Mouse (Mus musculus) ES-E14 (cell line): ENCODE results near the gene Shroom3. TPM values are rescaled to one million over a fixed set of nuclear protein-coding genes. Genes with fewer than 3 reads are reported as not detected.
A peak's percentile ranks its signal among the peaks of the same experiment; 100 is the strongest.

Experiments used
- DNase-seq: peaks from one replicate; pipeline ENCODE4 v3.0.0-alpha.2; 2013; ENCODE audit warnings: low read depth, low spot score
- H3K27ac ChIP-seq: 2 replicates; pipeline ENCODE4 v1.5.1; 2012; ENCODE audit warnings: low read depth, mild to moderate bottlenecking, low read length, moderate library complexity, mixed read lengths; ENCODE audit not compliant: poor library complexity, insufficient read depth, severe bottlenecking
- H3K36me3 ChIP-seq: 2 replicates; pipeline ENCODE4 v1.6.1; 2012; ENCODE audit warnings: mild to moderate bottlenecking, low read length, moderate library complexity, mixed read lengths; ENCODE audit not compliant: control insufficient read depth, poor library complexity, insufficient read depth, severe bottlenecking
- H3K4me1 ChIP-seq, 2 experiments: fragments of 150-350 bp in 1 of 2; sonication (generic) in 1 of 2; 2 replicates each; pipeline ENCODE4 v1.6.1; 2012; ENCODE audit warnings: low read length in 2 of 2, mild to moderate bottlenecking in 1 of 2, mixed read lengths in 1 of 2; ENCODE audit not compliant: control insufficient read depth in 2 of 2, insufficient read depth in 2 of 2, poor library complexity in 1 of 2
- H3K4me3 ChIP-seq, 2 experiments: fragments of 150-350 bp in 1 of 2; sonication (generic) in 1 of 2; 2 replicates each; pipeline ENCODE4 v1.5.1; 2012; ENCODE audit warnings: low read length in 2 of 2, low read depth in 1 of 2, mild to moderate bottlenecking in 1 of 2, mixed read lengths in 1 of 2; ENCODE audit not compliant: insufficient read depth in 1 of 2, poor library complexity in 1 of 2, severe bottlenecking in 1 of 2
- H3K9ac ChIP-seq: 2 replicates; pipeline ENCODE4 v1.6.1; 2012; ENCODE audit warnings: low read depth, mild to moderate bottlenecking, low read length, mixed read lengths; ENCODE audit not compliant: poor library complexity, insufficient read depth, severe bottlenecking
- H3K9me3 ChIP-seq: fragments of 150-350 bp; sonication (generic); 2 replicates; pipeline ENCODE4 v1.6.1; 2012; ENCODE audit warnings: low read depth, mild to moderate bottlenecking, low read length; ENCODE audit not compliant: control insufficient read depth, insufficient read depth
- CHD2 ChIP-seq: IDR thresholded peaks from 2 replicates; pipeline ENCODE4 v1.6.1; 2014; ENCODE audit warnings: mild to moderate bottlenecking, low read depth, low read length, inconsistent platforms
- HCFC1 ChIP-seq: IDR thresholded peaks from 2 replicates; pipeline ENCODE4 v1.6.1; 2012; ENCODE audit warnings: low read length, inconsistent platforms, borderline replicate concordance; ENCODE audit not compliant: insufficient read depth
- MAFK ChIP-seq: IDR thresholded peaks from 2 replicates; pipeline ENCODE4 v1.6.1; 2014; ENCODE audit warnings: mild to moderate bottlenecking, low read depth, low read length, inconsistent platforms; ENCODE audit not compliant: insufficient read depth
- ZC3H11A ChIP-seq: IDR thresholded peaks from 2 replicates; pipeline ENCODE4 v1.6.1; 2012; ENCODE audit warnings: low read depth, mild to moderate bottlenecking, inconsistent platforms, low read length, borderline replicate concordance
- ZNF384 ChIP-seq: IDR thresholded peaks from 2 replicates; pipeline ENCODE4 v1.6.1; 2012; ENCODE audit warnings: low read depth, low read length, inconsistent platforms
- in situ Hi-C, 2 experiments: fragments of 600-800 bp; cut with MboI; formaldehyde crosslinking; loops; one replicate each; pipeline ENCODE4 v1.15.1; 2025; ENCODE audit warnings: low sequenced_read_pairs in 2 of 2, inconsistent platforms in 1 of 2; ENCODE audit not compliant: unreplicated experiment in 2 of 2
- total RNA-seq: library from RNA; depleted of rRNA; stranded (reverse); fragments of 300-350 nt; gene quantifications from 2 replicates; pipeline ENCODE4 v1.2.3, GENCODE M21; 2012

Gene Shroom3
- total RNA-seq, 1 experiment = 34.1 TPM

- DNase-seq = no peak
- Histone ChIP-seq H3K4me1 (peaks cover 4 to 10% of the 10 kb centered on the region in 2 experiments; a peak in 3 of 4 replicates), H3K27ac (no peak overlapping the region), H3K4me3 (no peak overlapping the region), H3K9ac (no peak overlapping the region), H3K36me3 (no peaks in the 10 kb centered on the region), H3K9me3 (no peaks in the 10 kb centered on the region)
- TF ChIP-seq ZC3H11A = no peak
- TF ChIP-seq HCFC1 = no peak
- TF ChIP-seq CHD2 = no peak
- no peak for TF ChIP-seq MAFK
- TF ChIP-seq ZNF384 = no peak
- in situ Hi-C loops = no loop called here
These were observed 171.7 kb downstream of the Shroom3 start for GRCm38 (mm10) chr5:92854983-92855382.

DNA sequence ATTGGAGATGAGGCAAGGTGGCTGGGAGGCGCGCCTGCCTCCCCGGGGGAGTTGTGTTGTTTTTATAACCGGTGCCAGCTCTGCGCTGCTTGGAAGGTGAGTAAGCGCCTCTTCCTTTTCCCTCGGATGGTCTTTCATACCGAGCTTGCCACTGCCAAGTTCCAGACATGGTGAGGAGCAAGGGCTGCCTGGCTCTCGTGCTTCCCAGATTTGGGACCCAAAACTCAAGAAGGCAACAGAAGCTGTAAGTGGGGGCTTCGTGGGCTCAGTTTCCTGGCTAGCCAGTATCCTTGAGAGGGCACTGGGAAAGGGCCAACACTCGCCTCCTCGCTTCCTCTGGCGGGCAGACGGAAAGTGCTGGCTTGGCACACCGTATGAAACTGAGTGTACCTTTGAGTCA is 173.1 kb downstream of the Shroom3 start:
- peaks cover 4% of the 10 kb centered on the region in 2 experiments; a peak in 1 of 4 replicates for H3K4me1 ChIP-seq
- DNase-seq = no peak
- no peak for TF ChIP-seq ZC3H11A

GRCm38 (mm10) chr5:92857177-92857576 is 173.9 kb downstream of the Shroom3 start:
- H3K36me3 ChIP-seq = no peaks in the 10 kb centered on the region
- no peak overlapping the region; the same call in 1 of the 2 replicates for H3K27ac ChIP-seq
- in situ Hi-C loops = no loop called here
- H3K9me3 ChIP-seq = no peaks in the 10 kb centered on the region
- no peak for TF ChIP-seq HCFC1
- TF ChIP-seq ZC3H11A = no peak
- TF ChIP-seq CHD2 = no peak
- no peak for TF ChIP-seq ZNF384
- TF ChIP-seq MAFK = no peak
- H3K4me1 ChIP-seq = peaks cover 4% of the 10 kb centered on the region in 2 experiments; a peak in 1 of 4 replicates
- no peak for DNase-seq
- H3K4me3 ChIP-seq = no peak overlapping the region
- H3K9ac ChIP-seq = no peak overlapping the region

More for the DNA sequence above, 173.1 kb downstream of the Shroom3 start:
- peak overlapping the region; percentile 45; the same call in 1 of the 2 replicates for H3K9ac ChIP-seq
- no peaks in the 10 kb centered on the region for H3K36me3 ChIP-seq
- H3K9me3 ChIP-seq = no peaks in the 10 kb centered on the region
- in situ Hi-C loops = no loop called here
- peak overlapping the region in 1 of 2 experiments; percentile 12; a peak in 1 of 4 replicates for H3K4me3 ChIP-seq
- no peak overlapping the region for H3K27ac ChIP-seq

GRCm38 (mm10) chr5:92858104-92858503 is 174.9 kb downstream of the Shroom3 start:
- DNase-seq = no peak
- H3K4me3 ChIP-seq = no peak overlapping the region
- no peaks in the 10 kb centered on the region for H3K9me3 ChIP-seq
- in situ Hi-C loops = no loop called here
- TF ChIP-seq CHD2 (no peak), ZC3H11A (no peak), HCFC1 (no peak), MAFK (no peak), ZNF384 (no peak)
- H3K36me3 ChIP-seq = no peaks in the 10 kb centered on the region
- H3K4me1 ChIP-seq = peaks cover 4% of the 10 kb centered on the region in 2 experiments; a peak in 1 of 4 replicates
- no peak overlapping the region for H3K9ac ChIP-seq
- no peak overlapping the region for H3K27ac ChIP-seq

- TF ChIP-seq CHD2 = no peak
- TF ChIP-seq HCFC1 = no peak
- no peak for TF ChIP-seq MAFK
- no peak for TF ChIP-seq ZC3H11A
- TF ChIP-seq ZNF384 = no peak
- no peak overlapping the region for H3K9ac ChIP-seq
- H3K4me1 ChIP-seq = peaks cover 4% of the 10 kb centered on the region in 2 experiments; a peak in 1 of 4 replicates
- H3K36me3 ChIP-seq = no peaks in the 10 kb centered on the region
- no peak overlapping the region for H3K4me3 ChIP-seq
- H3K9me3 ChIP-seq = no peaks in the 10 kb centered on the region
- DNase-seq = no peak
- in situ Hi-C loops = no loop called here
- H3K27ac ChIP-seq = no peak overlapping the region
These were observed 175.3 kb downstream of the Shroom3 start for GRCm38 (mm10) chr5:92858576-92858975.
